Mouse (Mus musculus) forebrain, embryonic 16.5 days (tissue): ENCODE data around the gene Ccl3. TPM values are rescaled to one million over a fixed set of nuclear protein-coding genes. Genes with fewer than 3 reads are reported as not detected.

ENCODE experiments used
- ATAC-seq: fragments of 200-750 bp; cut with Nextera tagmentation; 2 replicates; pipeline ENCODE4 v1.8.0; 2017; ENCODE audit warnings: mild to moderate bottlenecking, moderate library complexity
- H3K27ac ChIP-seq: fragments of 300-500 bp; sonication (generic); 2 replicates; pipeline ENCODE4 v1.5.1; 2014; ENCODE audit warnings: low read length, control low read depth
- H3K27me3 ChIP-seq: fragments of 300-500 bp; sonication (generic); replicated peaks from 2 replicates; pipeline ENCODE4 v1.6.1; 2014; ENCODE audit warnings: low read length; ENCODE audit not compliant: control insufficient read depth, insufficient read depth
- H3K36me3 ChIP-seq: fragments of 300-500 bp; sonication (generic); 2 replicates; pipeline ENCODE4 v1.6.1; 2014; ENCODE audit not compliant: control insufficient read depth, insufficient read depth
- H3K4me1 ChIP-seq: fragments of 300-500 bp; sonication (generic); replicated peaks from 2 replicates; pipeline ENCODE4 v1.6.1; 2014; ENCODE audit warnings: low read length; ENCODE audit not compliant: control insufficient read depth, insufficient read depth
- H3K4me2 ChIP-seq: fragments of 300-500 bp; sonication (generic); 2 replicates; pipeline ENCODE4 v1.6.1; 2014; ENCODE audit warnings: mild to moderate bottlenecking, low read length, control low read depth
- H3K4me3 ChIP-seq: fragments of 300-500 bp; sonication (generic); replicated peaks from 2 replicates; pipeline ENCODE4 v1.5.1; 2014; ENCODE audit warnings: mild to moderate bottlenecking, low read length, control low read depth
- H3K9ac ChIP-seq: fragments of 300-500 bp; sonication (generic); replicated peaks from 2 replicates; pipeline ENCODE4 v1.6.1; 2014; ENCODE audit warnings: low read depth, low read length, control low read depth
- H3K9me3 ChIP-seq: fragments of 300-500 bp; sonication (generic); 2 replicates; pipeline ENCODE4 v1.6.1; 2016; ENCODE audit warnings: low read length; ENCODE audit not compliant: control insufficient read depth
- WGBS: fragments of 180-500 bp; shearing (Covaris S2); extraction: QIAGEN DNeasy Blood & Tissue Kit; methylation state at CpG from one replicate; pipeline ENCODE4 v1.1.7; 2014; 5-methylcytosine and 5-hydroxymethylcytosine counted together
- polyA plus RNA-seq: library from polyadenylated mRNA; unstranded; fragments of >200 nt; fragmentation: Nextera tagmentation; extraction: Ambion mirVana; gene quantifications from 2 replicates; pipeline ENCODE4 v1.2.1, GENCODE M21; 2015

Gene Ccl3
- 0.67 and 1.8 TPM in 2 replicates for polyA plus RNA-seq

GRCm38 (mm10) chr11:83649305-83649841 lies at the start of gene Ccl3:
Gene Ccl3 (minus strand): TSS chr11:83649355.
- Histone ChIP-seq H3K4me3 (no peak within 1 kb of the TSS), H3K9ac (no peak within 1 kb of the TSS), H3K4me2 (no peak within 1 kb of the TSS), H3K36me3 (no peaks in the 10 kb centered on the region), H3K9me3 (no peaks in the 10 kb centered on the region), H3K27me3 (no peaks in the 10 kb centered on the region), H3K27ac (no peak within 1 kb of the TSS), H3K4me1 (no peaks in the 10 kb centered on the region)
- no peak for ATAC-seq
- WGBS: 81% methylated on average over 8 of the region's 8 CpGs

GRCm38 (mm10) chr11:83692008-83692407 lies 42.9 kb upstream of the Ccl3 start:
- 69% methylated on average over 1 of the region's 1 CpGs for WGBS
- H3K4me1 ChIP-seq: no peaks in the 10 kb centered on the region

GRCm38 (mm10) chr11:83689918-83690317 lies 40.8 kb upstream of the Ccl3 start:
- Histone ChIP-seq H3K4me3 (no peak overlapping the region), H3K4me1 (no peaks in the 10 kb centered on the region), H3K9ac (no peak overlapping the region), H3K4me2 (no peak overlapping the region), H3K9me3 (no peaks in the 10 kb centered on the region), H3K27me3 (no peaks in the 10 kb centered on the region), H3K27ac (no peak overlapping the region), H3K36me3 (no peaks in the 10 kb centered on the region)
- ATAC-seq: no peak
- 71% methylated on average over 1 of the region's 1 CpGs for WGBS

More at GRCm38 (mm10) chr11:83692008-83692407, 42.9 kb upstream of the Ccl3 start:
- H3K27ac ChIP-seq: no peak overlapping the region
- no peaks in the 10 kb centered on the region for H3K36me3 ChIP-seq
- no peak overlapping the region for H3K4me3 ChIP-seq
- no peak overlapping the region for H3K4me2 ChIP-seq
- no peak for ATAC-seq
- H3K9ac ChIP-seq: no peak overlapping the region
- H3K27me3 ChIP-seq: no peaks in the 10 kb centered on the region
- no peaks in the 10 kb centered on the region for H3K9me3 ChIP-seq

- H3K9ac ChIP-seq: no peak overlapping the region
- no peak overlapping the region for H3K4me2 ChIP-seq
- no peaks in the 10 kb centered on the region for H3K4me1 ChIP-seq
- ATAC-seq: no peak
- H3K27ac ChIP-seq: no peak overlapping the region
- no peak overlapping the region for H3K4me3 ChIP-seq
- H3K36me3 ChIP-seq: no peaks in the 10 kb centered on the region
- H3K9me3 ChIP-seq: no peaks in the 10 kb centered on the region
- WGBS: 100% methylated on average over 1 of the region's 1 CpGs
- no peaks in the 10 kb centered on the region for H3K27me3 ChIP-seq
Measured at GRCm38 (mm10) chr11:83675665-83676064, 26.5 kb upstream of the Ccl3 start.

- H3K4me1 ChIP-seq: no peaks in the 10 kb centered on the region
- no peak overlapping the region for H3K4me2 ChIP-seq
- H3K4me3 ChIP-seq: no peak overlapping the region
- no peak overlapping the region for H3K27ac ChIP-seq
- no peak overlapping the region for H3K9ac ChIP-seq
- H3K27me3 ChIP-seq: no peaks in the 10 kb centered on the region
- H3K9me3 ChIP-seq: no peaks in the 10 kb centered on the region
- ATAC-seq: no peak
- H3K36me3 ChIP-seq: no peaks in the 10 kb centered on the region
Measured at GRCm38 (mm10) chr11:83671743-83672142, 22.6 kb upstream of the Ccl3 start.

- H3K4me3 ChIP-seq: no peak overlapping the region
- no peak overlapping the region for H3K4me2 ChIP-seq
- no peak for ATAC-seq
- WGBS: 90% methylated on average over 5 of the region's 5 CpGs
- no peak overlapping the region for H3K9ac ChIP-seq
- no peaks in the 10 kb centered on the region for H3K36me3 ChIP-seq
- no peaks in the 10 kb centered on the region for H3K9me3 ChIP-seq
- H3K27me3 ChIP-seq: no peaks in the 10 kb centered on the region
- no peaks in the 10 kb centered on the region for H3K4me1 ChIP-seq
- H3K27ac ChIP-seq: no peak overlapping the region
Measured at GRCm38 (mm10) chr11:83663532-83663931, 14.4 kb upstream of the Ccl3 start.

- H3K4me3 ChIP-seq: no peak within 1 kb of the TSS
Measured at GRCm38 (mm10) chr11:83662204-83662603, 13.0 kb upstream of the Ccl3 start, which contains the start of gene Ccl4. Gene Ccl4 (plus strand): TSS chr11:83662584.

GRCm38 (mm10) chr11:83658797-83659196 lies 9.6 kb upstream of the Ccl3 start:
- H3K27ac ChIP-seq: no peak overlapping the region
- no peak overlapping the region for H3K9ac ChIP-seq
- H3K4me3 ChIP-seq: no peak overlapping the region
- H3K27me3 ChIP-seq: no peaks in the 10 kb centered on the region
- 88% methylated on average over 6 of the region's 6 CpGs for WGBS
- no peak overlapping the region for H3K4me2 ChIP-seq
- ATAC-seq: no peak
- no peaks in the 10 kb centered on the region for H3K9me3 ChIP-seq
- no peaks in the 10 kb centered on the region for H3K36me3 ChIP-seq
- H3K4me1 ChIP-seq: no peaks in the 10 kb centered on the region

More at GRCm38 (mm10) chr11:83662204-83662603, 13.0 kb upstream of the Ccl3 start, which contains the start of gene Ccl4:
- WGBS: 87% methylated on average over 6 of the region's 6 CpGs
- H3K4me1 ChIP-seq: no peaks in the 10 kb centered on the region
- no peaks in the 10 kb centered on the region for H3K9me3 ChIP-seq
- H3K27ac ChIP-seq: no peak within 1 kb of the TSS
- no peak for ATAC-seq
- H3K27me3 ChIP-seq: no peaks in the 10 kb centered on the region
- H3K9ac ChIP-seq: no peak within 1 kb of the TSS
- no peak within 1 kb of the TSS for H3K4me2 ChIP-seq
- H3K36me3 ChIP-seq: no peaks in the 10 kb centered on the region

- WGBS: 81% methylated on average over 3 of the region's 3 CpGs
- Histone ChIP-seq H3K27ac (no peak overlapping the region), H3K9ac (no peak overlapping the region), H3K4me1 (no peaks in the 10 kb centered on the region), H3K9me3 (no peaks in the 10 kb centered on the region), H3K36me3 (no peaks in the 10 kb centered on the region), H3K27me3 (no peaks in the 10 kb centered on the region), H3K4me2 (no peak overlapping the region), H3K4me3 (no peak overlapping the region)
- no peak for ATAC-seq
Measured at GRCm38 (mm10) chr11:83657508-83657907, 8.4 kb upstream of the Ccl3 start.

- no peak for ATAC-seq
- WGBS: 93% methylated on average over 8 of the region's 8 CpGs
- no peaks in the 10 kb centered on the region for H3K27me3 ChIP-seq
- no peak overlapping the region for H3K27ac ChIP-seq
- H3K4me1 ChIP-seq: no peaks in the 10 kb centered on the region
- no peak overlapping the region for H3K4me2 ChIP-seq
- no peaks in the 10 kb centered on the region for H3K36me3 ChIP-seq
- no peak overlapping the region for H3K9ac ChIP-seq
- H3K9me3 ChIP-seq: no peaks in the 10 kb centered on the region
- no peak overlapping the region for H3K4me3 ChIP-seq
Measured at GRCm38 (mm10) chr11:83654606-83655005, 5.5 kb upstream of the Ccl3 start.
